Mouse (Mus musculus) forebrain, embryonic 16.5 days (tissue): ENCODE measurements around the gene Cela3a. TPM values are rescaled to one million over a fixed set of nuclear protein-coding genes. Genes with fewer than 3 reads are reported as not detected.
"Not testable (repeated sequence)": the region's sequence is repeated elsewhere in the genome, so short reads cannot be mapped to it uniquely, and the experiment has no call there.

Experiments
- ATAC-seq: fragments of 200-750 bp; cut with Nextera tagmentation; 2 replicates; pipeline ENCODE4 v1.8.0; 2017; ENCODE audit warnings: mild to moderate bottlenecking, moderate library complexity
- H3K27ac ChIP-seq: fragments of 300-500 bp; sonication (generic); 2 replicates; pipeline ENCODE4 v1.5.1; 2014; ENCODE audit warnings: low read length, control low read depth
- H3K27me3 ChIP-seq: fragments of 300-500 bp; sonication (generic); replicated peaks from 2 replicates; pipeline ENCODE4 v1.6.1; 2014; ENCODE audit warnings: low read length; ENCODE audit not compliant: control insufficient read depth, insufficient read depth
- H3K36me3 ChIP-seq: fragments of 300-500 bp; sonication (generic); 2 replicates; pipeline ENCODE4 v1.6.1; 2014; ENCODE audit not compliant: control insufficient read depth, insufficient read depth
- H3K4me1 ChIP-seq: fragments of 300-500 bp; sonication (generic); replicated peaks from 2 replicates; pipeline ENCODE4 v1.6.1; 2014; ENCODE audit warnings: low read length; ENCODE audit not compliant: control insufficient read depth, insufficient read depth
- H3K4me2 ChIP-seq: fragments of 300-500 bp; sonication (generic); 2 replicates; pipeline ENCODE4 v1.6.1; 2014; ENCODE audit warnings: mild to moderate bottlenecking, low read length, control low read depth
- H3K4me3 ChIP-seq: fragments of 300-500 bp; sonication (generic); replicated peaks from 2 replicates; pipeline ENCODE4 v1.5.1; 2014; ENCODE audit warnings: mild to moderate bottlenecking, low read length, control low read depth
- H3K9ac ChIP-seq: fragments of 300-500 bp; sonication (generic); replicated peaks from 2 replicates; pipeline ENCODE4 v1.6.1; 2014; ENCODE audit warnings: low read depth, low read length, control low read depth
- H3K9me3 ChIP-seq: fragments of 300-500 bp; sonication (generic); 2 replicates; pipeline ENCODE4 v1.6.1; 2016; ENCODE audit warnings: low read length; ENCODE audit not compliant: control insufficient read depth
- WGBS: fragments of 180-500 bp; shearing (Covaris S2); extraction: QIAGEN DNeasy Blood & Tissue Kit; methylation state at CpG from one replicate; pipeline ENCODE4 v1.1.7; 2014; 5-methylcytosine and 5-hydroxymethylcytosine counted together
- polyA plus RNA-seq: library from polyadenylated mRNA; unstranded; fragments of >200 nt; fragmentation: Nextera tagmentation; extraction: Ambion mirVana; gene quantifications from 2 replicates; pipeline ENCODE4 v1.2.1, GENCODE M21; 2015

Cela3a gene
- polyA plus RNA-seq, 1 experiment from 2014 or later, result not detected

DNA sequence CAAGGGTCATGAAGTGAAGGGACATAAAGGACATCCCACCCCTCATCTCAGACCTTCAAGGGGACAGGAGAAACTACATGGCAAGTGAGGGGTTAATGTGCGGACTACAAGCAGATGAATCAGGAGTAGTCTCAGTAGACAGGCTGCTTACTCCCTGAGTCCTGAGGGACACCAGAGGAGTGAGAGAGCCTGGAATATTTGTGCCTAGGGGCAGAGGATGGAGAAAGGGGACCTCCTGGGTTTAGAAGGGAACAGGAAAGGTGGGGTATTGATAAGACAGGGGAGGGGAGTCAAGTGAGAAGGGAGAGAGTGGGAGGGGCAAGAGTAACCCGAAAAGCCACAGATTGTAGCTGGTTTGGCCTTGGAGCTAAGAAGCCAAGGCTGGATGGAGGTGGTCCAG, 39.0 kb upstream of the Cela3a start:
- Histone ChIP-seq H3K4me3 (no peak overlapping the region), H3K36me3 (no peaks in the 10 kb centered on the region), H3K27ac (no peak overlapping the region), H3K27me3 (no peaks in the 10 kb centered on the region), H3K9ac (no peak overlapping the region), H3K4me2 (no peak overlapping the region), H3K9me3 (no peaks in the 10 kb centered on the region), H3K4me1 (peaks cover 10% of the 10 kb centered on the region)
- no peak for ATAC-seq
- 47% methylated on average over 2 of the region's 2 CpGs for WGBS

DNA sequence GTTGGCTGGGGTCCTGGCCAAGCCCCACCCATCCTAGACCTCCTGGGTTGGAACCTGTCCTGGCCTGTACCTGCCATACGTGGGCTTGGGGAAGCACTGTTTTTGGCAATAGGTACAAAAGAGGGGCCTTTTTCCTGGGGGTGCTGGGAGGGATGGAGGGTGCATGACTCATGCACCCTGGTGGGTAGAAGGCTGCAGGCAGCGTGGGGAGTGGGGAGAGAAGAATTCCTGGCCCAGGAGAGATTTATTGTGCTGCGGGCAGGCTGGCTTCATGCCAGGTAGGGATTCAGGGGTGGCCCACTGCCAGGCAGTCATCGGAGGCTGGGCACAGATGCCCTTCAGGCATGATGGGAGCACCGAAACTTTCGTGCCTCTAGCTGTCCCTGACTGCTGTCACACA, 38.6 kb upstream of the Cela3a start:
- Histone ChIP-seq H3K4me3 (no peak overlapping the region), H3K4me1 (peaks cover 10% of the 10 kb centered on the region), H3K36me3 (no peaks in the 10 kb centered on the region), H3K27me3 (no peaks in the 10 kb centered on the region), H3K9ac (no peak overlapping the region), H3K27ac (no peak overlapping the region), H3K4me2 (no peak overlapping the region), H3K9me3 (no peaks in the 10 kb centered on the region)
- WGBS, result 8% methylated on average over 6 of the region's 6 CpGs
- ATAC-seq, result no peak

DNA sequence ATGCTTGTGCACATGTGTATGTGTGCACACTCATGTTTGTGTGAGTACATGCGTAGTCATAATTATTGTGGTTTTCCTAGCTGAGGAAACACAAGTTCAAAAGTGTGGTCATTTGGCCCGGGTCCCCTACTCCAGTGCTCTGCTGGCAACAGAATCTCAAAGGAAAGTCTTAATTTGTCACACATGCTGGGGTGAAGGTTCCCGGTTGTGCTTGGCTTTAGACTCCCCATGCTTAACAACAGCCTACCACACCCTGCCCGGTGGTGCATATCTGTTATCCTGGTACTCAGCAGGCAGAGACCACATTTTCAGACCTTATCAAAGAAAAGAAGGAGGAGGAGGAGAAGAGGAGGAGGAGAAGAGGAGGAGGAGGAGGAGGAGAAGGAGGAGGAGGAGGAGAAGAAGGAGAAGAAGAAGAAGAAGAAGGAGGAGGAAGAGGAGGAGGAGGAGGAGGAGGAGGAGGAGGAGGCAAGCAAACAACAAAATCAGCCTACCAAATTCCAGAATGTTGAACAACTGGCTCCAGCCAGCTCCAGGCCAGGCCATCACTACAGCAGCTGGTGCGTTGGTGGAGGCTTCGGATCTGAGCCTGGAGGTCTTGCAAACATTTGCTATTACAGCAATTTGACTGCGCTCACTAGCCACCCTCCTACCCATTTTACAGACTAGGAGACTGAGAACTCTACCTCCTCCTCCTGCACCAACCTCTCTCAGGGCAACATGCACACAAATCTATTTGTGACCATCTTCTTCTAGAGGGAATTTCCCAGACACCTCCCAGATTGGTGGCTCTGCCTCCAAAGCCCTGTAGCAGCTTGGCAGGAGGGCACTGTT, 38.0 kb upstream of the Cela3a start:
- Histone ChIP-seq H3K9ac (no peak overlapping the region), H3K4me2 (no peak overlapping the region), H3K27ac (no peak overlapping the region), H3K36me3 (no peaks in the 10 kb centered on the region), H3K4me3 (no peak overlapping the region), H3K4me1 (peaks cover 10% of the 10 kb centered on the region), H3K9me3 (no peaks in the 10 kb centered on the region), H3K27me3 (no peaks in the 10 kb centered on the region)
- WGBS, result 67% methylated on average over 7 of the region's 7 CpGs
- ATAC-seq, result no peak

DNA sequence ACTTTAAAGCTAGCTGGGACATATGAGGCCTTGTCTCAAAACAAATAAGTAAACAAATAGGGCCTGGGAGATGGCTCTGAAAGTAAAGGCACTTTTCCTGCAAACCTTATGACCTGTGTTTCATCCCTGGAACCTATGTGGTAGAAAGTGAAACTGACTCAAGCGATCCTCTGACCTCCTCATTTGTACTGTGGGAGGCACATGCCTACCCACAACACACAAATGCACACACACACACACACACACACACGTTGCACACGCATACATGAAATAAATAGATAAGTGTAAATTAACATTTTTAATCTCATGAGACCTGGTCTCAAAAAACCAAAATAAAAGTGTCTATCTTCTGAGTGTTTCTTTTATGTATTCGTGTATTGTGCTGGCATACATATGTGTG, 36.3 kb upstream of the Cela3a start:
- no peaks in the 10 kb centered on the region for H3K36me3 ChIP-seq
- no peak overlapping the region for H3K27ac ChIP-seq
- 93% methylated on average over 4 of the region's 4 CpGs for WGBS
- ATAC-seq, result no peak
- no peaks in the 10 kb centered on the region for H3K9me3 ChIP-seq
- H3K4me1 ChIP-seq, result peaks cover 10% of the 10 kb centered on the region
- no peak overlapping the region for H3K4me2 ChIP-seq
- no peaks in the 10 kb centered on the region for H3K27me3 ChIP-seq
- no peak overlapping the region for H3K4me3 ChIP-seq
- no peak overlapping the region for H3K9ac ChIP-seq

GRCm38 (mm10) chr4:137443625-137444024, 34.0 kb upstream of the Cela3a start:
- H3K4me2 ChIP-seq, result peak overlapping the region; percentile 24
- no peak overlapping the region for H3K9ac ChIP-seq
- no peak for ATAC-seq

DNA sequence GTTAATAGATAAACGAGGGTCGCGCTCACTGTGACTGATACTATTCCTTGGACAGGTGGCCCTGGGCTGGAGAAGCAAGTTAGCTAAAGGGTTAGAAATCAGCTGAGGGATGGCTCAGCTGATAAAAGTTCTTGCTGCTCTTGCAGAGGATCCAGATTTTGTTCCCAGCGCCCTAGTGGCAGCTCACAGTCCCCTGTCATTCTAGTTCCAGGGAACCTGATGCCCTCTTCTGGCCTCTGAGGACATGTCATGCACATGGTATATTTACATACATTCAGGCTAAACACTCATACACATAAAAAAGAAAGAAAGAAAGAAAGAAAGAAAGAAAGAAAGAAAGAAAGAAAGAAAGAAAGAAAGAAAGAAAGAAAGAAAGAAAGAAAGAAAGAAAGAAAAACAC, 31.7 kb upstream of the Cela3a start:
- 83% methylated on average over 4 of the region's 4 CpGs for WGBS
- Histone ChIP-seq H3K4me1 (no peaks in the 10 kb centered on the region), H3K9me3 (no peaks in the 10 kb centered on the region), H3K27ac (no peak overlapping the region), H3K36me3 (no peaks in the 10 kb centered on the region), H3K27me3 (no peaks in the 10 kb centered on the region), H3K9ac (no peak overlapping the region), H3K4me2 (no peak overlapping the region), H3K4me3 (no peak overlapping the region)
- no peak for ATAC-seq

More at GRCm38 (mm10) chr4:137443625-137444024, 34.0 kb upstream of the Cela3a start:
- H3K27me3 ChIP-seq, result no peaks in the 10 kb centered on the region
- no peak overlapping the region for H3K4me3 ChIP-seq
- H3K4me1 ChIP-seq, result peaks cover 8% of the 10 kb centered on the region
- no peaks in the 10 kb centered on the region for H3K36me3 ChIP-seq
- no peak overlapping the region for H3K27ac ChIP-seq
- 31% methylated on average over 5 of the region's 5 CpGs for WGBS
- no peaks in the 10 kb centered on the region for H3K9me3 ChIP-seq

DNA sequence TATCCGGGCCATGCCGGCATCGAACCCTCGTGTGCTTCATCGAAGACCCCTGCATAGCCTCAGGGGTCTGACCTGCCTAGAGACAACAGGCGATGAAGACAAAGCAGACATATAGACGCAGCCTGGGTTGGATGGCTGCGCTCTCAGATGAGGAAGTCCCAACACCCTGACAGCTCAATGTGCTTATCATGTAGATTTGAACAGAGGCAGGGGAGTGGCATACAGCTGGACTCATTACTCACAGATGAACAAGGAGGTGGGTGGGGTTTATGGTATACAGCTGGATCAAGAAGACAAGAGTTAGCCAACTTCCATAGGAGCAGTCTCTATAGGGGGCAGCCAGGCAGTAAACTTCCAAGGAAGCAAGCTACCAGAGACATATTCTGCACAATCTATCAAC, 29.3 kb upstream of the Cela3a start:
- H3K4me2 ChIP-seq, result no peak overlapping the region
- no peak overlapping the region for H3K27ac ChIP-seq
- H3K36me3 ChIP-seq, result no peaks in the 10 kb centered on the region
- no peaks in the 10 kb centered on the region for H3K9me3 ChIP-seq
- no peak overlapping the region for H3K9ac ChIP-seq
- no peaks in the 10 kb centered on the region for H3K27me3 ChIP-seq
- no peaks in the 10 kb centered on the region for H3K4me1 ChIP-seq
- no peak overlapping the region for H3K4me3 ChIP-seq
- WGBS, result 88% methylated on average over 8 of the region's 8 CpGs
- no peak for ATAC-seq

DNA sequence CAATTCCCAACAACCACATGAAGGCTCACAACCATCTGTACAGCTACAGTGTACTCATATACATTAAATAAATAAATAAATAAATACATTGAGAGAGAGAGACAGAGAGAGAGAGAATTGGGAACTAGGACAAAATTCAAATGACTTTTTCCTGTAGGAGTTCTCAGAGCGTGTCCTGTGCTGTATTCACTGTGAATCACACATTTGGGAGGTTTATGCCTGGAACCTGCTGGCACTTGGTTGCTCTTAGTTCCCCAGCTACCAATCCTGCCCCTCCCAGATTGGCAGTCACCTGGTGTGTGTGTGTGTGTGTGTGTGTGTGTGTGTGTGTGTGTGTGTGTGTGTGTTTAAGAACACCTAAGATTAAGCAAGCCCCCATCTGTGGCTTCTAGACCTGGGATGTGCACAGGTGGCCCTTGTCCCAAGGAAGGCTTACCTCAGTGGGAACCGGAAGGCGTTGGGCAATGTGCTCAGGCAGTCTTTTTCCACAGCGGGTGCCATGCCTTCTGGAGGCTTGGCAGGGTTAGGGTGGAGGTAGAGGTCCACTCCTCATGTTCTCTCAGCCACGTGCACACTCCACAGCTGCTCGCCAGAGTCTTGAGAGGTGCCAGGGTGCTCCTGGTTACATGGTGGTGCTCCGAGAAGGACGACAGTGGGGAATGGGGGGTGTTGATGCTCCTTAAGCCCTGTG, 27.5 kb upstream of the Cela3a start:
- Histone ChIP-seq H3K36me3 (no peaks in the 10 kb centered on the region), H3K4me3 (no peak overlapping the region), H3K27ac (no peak overlapping the region), H3K9me3 (no peaks in the 10 kb centered on the region), H3K27me3 (no peaks in the 10 kb centered on the region), H3K9ac (no peak overlapping the region), H3K4me2 (no peak overlapping the region), H3K4me1 (no peaks in the 10 kb centered on the region)
- WGBS, result 86% methylated on average over 8 of the region's 8 CpGs
- no peak for ATAC-seq

GRCm38 (mm10) chr4:137432700-137433550, 23.3 kb upstream of the Cela3a start:
- 82% methylated on average over 10 of the region's 10 CpGs for WGBS
- H3K27ac ChIP-seq, H3K9me3 ChIP-seq, H3K4me2 ChIP-seq, H3K4me3 ChIP-seq, H3K9ac ChIP-seq, H3K27me3 ChIP-seq, ATAC-seq, H3K36me3 ChIP-seq, H3K4me1 ChIP-seq: not testable (repeated sequence)
